Mouse (Mus musculus): ENCODE data around the gene Sinhcaf. TPM values are rescaled to one million over a fixed set of nuclear protein-coding genes. Genes with fewer than 3 reads are reported as not detected.
"Not testable (repeated sequence)": the region's sequence is repeated elsewhere in the genome, so short reads cannot be mapped to it uniquely, and the experiment has no call there.

Sinhcaf gene
- polyA plus RNA-seq (2015; fragmentation: Nextera tagmentation; extraction: Ambion mirVana): 187 and 207 TPM in 2 replicates

GRCm38 (mm10) chr6:148946409-148946742, at the start of gene Sinhcaf:
Sinhcaf (minus strand) TSS chr6:148946467.
- peak within 1 kb of the TSS; percentile 98 for H3K9ac ChIP-seq
- 0 out of 2 replicates have a peak, but pooled peaks cover 6% of the 10 kb centered on the region for H3K36me3 ChIP-seq (ENCODE audit: poor library complexity, severe bottlenecking)
- H3K27me3 ChIP-seq: no peaks in the 10 kb centered on the region
- H3K27ac ChIP-seq: peak within 1 kb of the TSS; percentile 93
- H3K4me3 ChIP-seq: peak within 1 kb of the TSS; percentile 93
- WGBS: under 1% methylated on average over 47 of the region's 47 CpGs
- peak within 1 kb of the TSS; percentile 72 for H3K4me2 ChIP-seq
- no peaks in the 10 kb centered on the region for H3K9me3 ChIP-seq (replicated peaks)
- peak; percentile 79 for ATAC-seq
- H3K4me1 ChIP-seq: peaks cover 29% of the 10 kb centered on the region

GRCm38 (mm10) chr6:148994327-148994999, 48.2 kb upstream of the Sinhcaf start:
- Histone ChIP-seq H3K9me3 (replicated peaks) (no peaks in the 10 kb centered on the region), H3K4me1 (peaks cover 18% of the 10 kb centered on the region), H3K4me3 (no peak overlapping the region), H3K4me2 (no peak overlapping the region), H3K27ac (no peak overlapping the region), H3K36me3 (ENCODE audit: poor library complexity, severe bottlenecking) (peaks cover 36% of the 10 kb centered on the region), H3K27me3 (no peaks in the 10 kb centered on the region), H3K9ac (no peak overlapping the region)
- ATAC-seq: peak; percentile 47; the same call in 1 of the 2 replicates
- WGBS: 58% methylated on average over 5 of the region's 5 CpGs

- H3K4me3 ChIP-seq: no peak overlapping the region
- no peaks in the 10 kb centered on the region for H3K9me3 ChIP-seq (replicated peaks)
- no peaks in the 10 kb centered on the region for H3K27me3 ChIP-seq
- H3K9ac ChIP-seq: no peak overlapping the region
- peaks cover 18% of the 10 kb centered on the region for H3K4me1 ChIP-seq
- 9% methylated on average over 9 of the region's 9 CpGs for WGBS
- H3K4me2 ChIP-seq: no peak overlapping the region
- no peak overlapping the region for H3K27ac ChIP-seq
- peaks cover 31% of the 10 kb centered on the region for H3K36me3 ChIP-seq (ENCODE audit: poor library complexity, severe bottlenecking)
- ATAC-seq: peak; percentile 77
These were observed 47.1 kb upstream of the Sinhcaf start for GRCm38 (mm10) chr6:148993117-148994077.

- Histone ChIP-seq H3K4me3 (no peak overlapping the region), H3K4me2 (no peak overlapping the region), H3K4me1 (peaks cover 18% of the 10 kb centered on the region), H3K27ac (peak overlapping the region; percentile 44; the same call in 1 of the 2 replicates), H3K9me3 (replicated peaks) (no peaks in the 10 kb centered on the region), H3K9ac (no peak overlapping the region), H3K36me3 (ENCODE audit: poor library complexity, severe bottlenecking) (peaks cover 23% of the 10 kb centered on the region), H3K27me3 (no peaks in the 10 kb centered on the region)
- WGBS: 16% methylated on average over 4 of the region's 4 CpGs
- no peak for ATAC-seq
These were observed 46.3 kb upstream of the Sinhcaf start for GRCm38 (mm10) chr6:148992373-148993116.

GRCm38 (mm10) chr6:148991660-148992372, 45.5 kb upstream of the Sinhcaf start:
- no peak overlapping the region for H3K4me2 ChIP-seq
- H3K9me3 ChIP-seq (replicated peaks): no peaks in the 10 kb centered on the region
- H3K4me1 ChIP-seq: peaks cover 18% of the 10 kb centered on the region
- 30% methylated on average over 6 of the region's 6 CpGs for WGBS
- no peak overlapping the region for H3K4me3 ChIP-seq
- ATAC-seq: no peak
- H3K27ac ChIP-seq: peak overlapping the region; percentile 3; the same call in 1 of the 2 replicates
- no peak overlapping the region for H3K9ac ChIP-seq
- peaks cover 16% of the 10 kb centered on the region for H3K36me3 ChIP-seq (ENCODE audit: poor library complexity, severe bottlenecking)
- H3K27me3 ChIP-seq: no peaks in the 10 kb centered on the region

- ATAC-seq, H3K27me3 ChIP-seq: not testable (repeated sequence)
- 87% methylated on average over 1 of the region's 3 CpGs for WGBS
These were observed 43.7 kb upstream of the Sinhcaf start for GRCm38 (mm10) chr6:148989792-148990491.

GRCm38 (mm10) chr6:148986003-148986402, 39.7 kb upstream of the Sinhcaf start:
- ATAC-seq: 0 out of 2 replicates have a peak, but pooled peaks have one; percentile 27
- no peak overlapping the region for H3K4me3 ChIP-seq
- no peak overlapping the region for H3K4me2 ChIP-seq
- 88% methylated on average over 4 of the region's 4 CpGs for WGBS
- no peaks in the 10 kb centered on the region for H3K4me1 ChIP-seq
- no peak overlapping the region for H3K9ac ChIP-seq
- peaks cover 4% of the 10 kb centered on the region; the same call in 1 of the 2 replicates for H3K36me3 ChIP-seq (ENCODE audit: poor library complexity, severe bottlenecking)
- H3K27me3 ChIP-seq: no peaks in the 10 kb centered on the region
- H3K9me3 ChIP-seq (replicated peaks): no peaks in the 10 kb centered on the region
- no peak overlapping the region for H3K27ac ChIP-seq

More at GRCm38 (mm10) chr6:148989792-148990491, 43.7 kb upstream of the Sinhcaf start:
- H3K9me3 ChIP-seq (replicated peaks); H3K4me3 ChIP-seq; H3K4me2 ChIP-seq; H3K36me3 ChIP-seq (ENCODE audit: poor library complexity, severe bottlenecking); H3K27ac ChIP-seq; H3K9ac ChIP-seq: not testable (repeated sequence)
- H3K4me1 ChIP-seq: peaks cover 18% of the 10 kb centered on the region

- H3K9ac ChIP-seq: no peak overlapping the region
- H3K4me3 ChIP-seq: no peak overlapping the region
- H3K9me3 ChIP-seq (replicated peaks): no peaks in the 10 kb centered on the region
- no peak for ATAC-seq
- H3K27me3 ChIP-seq: no peaks in the 10 kb centered on the region
- no peak overlapping the region for H3K27ac ChIP-seq
- no peaks in the 10 kb centered on the region for H3K4me1 ChIP-seq
- WGBS: 85% methylated on average over 3 of the region's 3 CpGs
- H3K36me3 ChIP-seq (ENCODE audit: poor library complexity, severe bottlenecking): no peaks in the 10 kb centered on the region
- no peak overlapping the region for H3K4me2 ChIP-seq
These were observed 34.2 kb upstream of the Sinhcaf start for GRCm38 (mm10) chr6:148980495-148980894.

GRCm38 (mm10) chr6:148975096-148975495, 28.8 kb upstream of the Sinhcaf start:
- H3K4me2 ChIP-seq: no peak overlapping the region
- H3K4me3 ChIP-seq: no peak overlapping the region
- no peaks in the 10 kb centered on the region for H3K36me3 ChIP-seq (ENCODE audit: poor library complexity, severe bottlenecking)
- no peak overlapping the region for H3K9ac ChIP-seq
- 98% methylated on average over 3 of the region's 3 CpGs for WGBS
- no peak for ATAC-seq
- H3K27ac ChIP-seq: no peak overlapping the region
- no peaks in the 10 kb centered on the region for H3K27me3 ChIP-seq
- 0 out of 2 replicates have a peak, but pooled peaks cover 6% of the 10 kb centered on the region for H3K4me1 ChIP-seq
- H3K9me3 ChIP-seq (replicated peaks): no peaks in the 10 kb centered on the region

GRCm38 (mm10) chr6:148972891-148973290, 26.6 kb upstream of the Sinhcaf start:
- no peak for ATAC-seq
- Histone ChIP-seq H3K27ac (no peak overlapping the region), H3K9me3 (replicated peaks) (no peaks in the 10 kb centered on the region), H3K27me3 (no peaks in the 10 kb centered on the region), H3K36me3 (ENCODE audit: poor library complexity, severe bottlenecking) (no peaks in the 10 kb centered on the region), H3K4me1 (0 out of 2 replicates have a peak, but pooled peaks cover 6% of the 10 kb centered on the region), H3K4me3 (no peak overlapping the region), H3K9ac (no peak overlapping the region), H3K4me2 (no peak overlapping the region)
- 75% methylated on average over 2 of the region's 2 CpGs for WGBS
